Mouse (Mus musculus): Measurements from ENCODE around the gene Ppp2r5b. TPM values are rescaled to one million over a fixed set of nuclear protein-coding genes. Genes with fewer than 3 reads are reported as not detected.

The Ppp2r5b gene
- 64.8 and 67.0 TPM in 2 replicates for total RNA-seq (2021)
- long read RNA-seq, experiment 1, transcript Ppp2r5b-201 (14 exons, 2,742 nt), result major isoform, 81 of 114 reads
- long read RNA-seq, experiment 1, partial matches to known transcripts, result 10 of 114 reads
- long read RNA-seq, experiment 1, other reads (novel, unspliced or antisense), result 23 of 114 reads
- long read RNA-seq, experiment 2, transcript Ppp2r5b-201 (14 exons, 2,742 nt), result major isoform, 48 of 72 reads
- long read RNA-seq, experiment 2, partial matches to known transcripts, result 6 of 72 reads
- long read RNA-seq, experiment 2, other reads (novel, unspliced or antisense), result 18 of 72 reads

GRCm38 (mm10) chr19:6235084-6236052, at the start of gene Ppp2r5b:
Ppp2r5b (minus strand) TSS chr19:6235872.
- DNase-seq, result peak; percentile 98

GRCm38 (mm10) chr19:6285226-6285625, 49.6 kb upstream of the Ppp2r5b start:
- no peak for DNase-seq

GRCm38 (mm10) chr19:6284502-6284901, 48.8 kb upstream of the Ppp2r5b start:
- no peak for DNase-seq

GRCm38 (mm10) chr19:6283001-6283400, 47.3 kb upstream of the Ppp2r5b start:
- DNase-seq, result no peak

GRCm38 (mm10) chr19:6281122-6282020, 45.7 kb upstream of the Ppp2r5b start:
- DNase-seq, result no peak

- no peak for DNase-seq
These were observed 44.9 kb upstream of the Ppp2r5b start for GRCm38 (mm10) chr19:6280554-6280953.

- DNase-seq, result no peak
These were observed 43.9 kb upstream of the Ppp2r5b start for GRCm38 (mm10) chr19:6279481-6280144.

- no peak for DNase-seq
These were observed 42.9 kb upstream of the Ppp2r5b start for GRCm38 (mm10) chr19:6278439-6279073.

- peak; percentile 82 for DNase-seq
These were observed 42.2 kb upstream of the Ppp2r5b start for GRCm38 (mm10) chr19:6277661-6278438.

- DNase-seq, result peak; percentile 98
These were observed 41.1 kb upstream of the Ppp2r5b start, which contains the start of gene Ehd1 for GRCm38 (mm10) chr19:6276426-6277421. Ehd1 (plus strand) TSS chr19:6276725.

- DNase-seq, result no peak
These were observed 40.2 kb upstream of the Ppp2r5b start for GRCm38 (mm10) chr19:6275740-6276389.

- no peak for DNase-seq
These were observed 38.4 kb upstream of the Ppp2r5b start for GRCm38 (mm10) chr19:6273998-6274608.

GRCm38 (mm10) chr19:6273592-6273991, 37.9 kb upstream of the Ppp2r5b start:
- no peak for DNase-seq

- no peak for DNase-seq
These were observed 37.1 kb upstream of the Ppp2r5b start for GRCm38 (mm10) chr19:6272738-6273137.

- DNase-seq, result no peak
These were observed 36.4 kb upstream of the Ppp2r5b start for GRCm38 (mm10) chr19:6272053-6272452.

- no peak for DNase-seq
These were observed 35.5 kb upstream of the Ppp2r5b start for GRCm38 (mm10) chr19:6271206-6271605.

GRCm38 (mm10) chr19:6270661-6271060, 35.0 kb upstream of the Ppp2r5b start:
- peak; percentile 77 for DNase-seq
